Mouse (Mus musculus): Measurements from ENCODE around the gene Stub1.

GRCm38 (mm10) chr17:25831451-25832281 is 1.5 kb downstream of the Stub1 start:
- TF ChIP-seq CTCF (IDR thresholded peaks at IDR 0.05) (no peak), EP300 (IDR thresholded peaks at IDR 0.05; ENCODE audit: insufficient read depth, low read depth, low read length) (no peak)

Measured in heart, adult 2 months (tissue).